Mouse (Mus musculus): ENCODE data around the gene Thada.

Thada gene

DNA sequence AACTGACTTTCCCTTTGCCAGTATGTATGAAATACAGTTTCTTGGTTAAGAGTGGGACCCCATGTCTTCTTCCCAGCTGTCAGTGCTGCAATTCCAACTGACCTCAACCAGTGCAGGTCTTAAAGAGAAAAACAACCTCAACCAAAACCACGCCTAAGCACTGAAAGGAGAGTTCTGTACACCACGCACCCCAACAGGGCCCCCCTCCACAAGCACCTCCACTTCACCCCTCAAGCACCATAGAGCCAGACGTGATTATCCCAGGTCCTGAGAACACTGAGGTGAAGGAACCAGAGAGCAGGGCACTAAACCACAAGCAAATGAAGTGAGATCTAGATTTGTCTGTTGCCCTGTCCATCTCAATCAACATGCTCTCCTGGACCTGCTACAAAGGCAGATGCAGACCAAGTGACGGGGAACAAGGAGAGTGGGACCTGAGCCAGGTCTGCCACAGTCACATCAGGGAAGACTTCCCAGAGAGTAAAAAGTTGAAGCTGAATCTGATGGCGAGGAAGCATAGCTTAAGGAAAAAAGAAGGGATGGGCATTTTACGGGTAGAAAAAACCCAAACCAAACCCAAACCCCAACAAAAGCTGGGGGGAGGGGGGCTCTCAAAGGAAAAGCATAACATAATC lies 93.5 kb downstream of the Thada start:
- DNase-seq (ENCODE audit: low read depth, low spot score), result no peak

DNA sequence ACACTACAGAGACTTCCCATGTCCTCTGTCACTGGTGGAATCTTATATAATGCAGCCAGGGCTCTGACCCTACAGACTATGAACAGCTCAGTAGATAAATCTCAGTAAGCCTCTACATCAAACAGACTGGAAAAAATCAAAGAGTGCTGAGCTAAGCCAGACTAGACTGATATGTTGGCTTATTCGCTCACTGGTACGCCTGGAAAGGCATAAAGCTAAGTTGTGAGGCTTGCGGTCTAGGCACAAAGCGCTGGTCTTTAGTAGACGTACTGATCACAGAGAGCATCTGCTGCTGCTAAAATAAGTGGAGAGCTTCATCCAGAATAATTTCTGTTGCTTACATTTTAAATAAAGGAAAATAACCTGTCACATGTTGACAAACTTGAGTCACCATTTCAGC lies 95.6 kb downstream of the Thada start:
- no peak for DNase-seq (ENCODE audit: low read depth, low spot score)

DNA sequence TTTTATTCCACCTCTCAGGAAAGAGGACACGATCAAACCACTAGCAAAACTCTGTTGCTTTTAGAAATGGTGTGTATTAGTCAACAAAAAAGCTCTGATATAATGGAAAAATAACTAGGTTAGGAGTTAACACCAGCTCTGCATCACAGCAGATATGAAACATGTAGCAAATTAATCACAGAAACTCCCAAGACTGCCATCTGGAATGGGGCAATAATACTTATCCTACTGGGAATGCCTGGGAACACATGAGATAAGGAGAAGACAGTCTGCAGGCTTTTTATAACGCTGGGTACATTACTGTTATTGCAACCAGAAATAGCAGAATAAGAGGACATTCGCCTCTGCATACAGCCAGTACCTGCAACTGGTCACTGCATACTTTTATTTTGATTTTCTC lies 96.2 kb downstream of the Thada start:
- no peak for DNase-seq (ENCODE audit: low read depth, low spot score)

DNA sequence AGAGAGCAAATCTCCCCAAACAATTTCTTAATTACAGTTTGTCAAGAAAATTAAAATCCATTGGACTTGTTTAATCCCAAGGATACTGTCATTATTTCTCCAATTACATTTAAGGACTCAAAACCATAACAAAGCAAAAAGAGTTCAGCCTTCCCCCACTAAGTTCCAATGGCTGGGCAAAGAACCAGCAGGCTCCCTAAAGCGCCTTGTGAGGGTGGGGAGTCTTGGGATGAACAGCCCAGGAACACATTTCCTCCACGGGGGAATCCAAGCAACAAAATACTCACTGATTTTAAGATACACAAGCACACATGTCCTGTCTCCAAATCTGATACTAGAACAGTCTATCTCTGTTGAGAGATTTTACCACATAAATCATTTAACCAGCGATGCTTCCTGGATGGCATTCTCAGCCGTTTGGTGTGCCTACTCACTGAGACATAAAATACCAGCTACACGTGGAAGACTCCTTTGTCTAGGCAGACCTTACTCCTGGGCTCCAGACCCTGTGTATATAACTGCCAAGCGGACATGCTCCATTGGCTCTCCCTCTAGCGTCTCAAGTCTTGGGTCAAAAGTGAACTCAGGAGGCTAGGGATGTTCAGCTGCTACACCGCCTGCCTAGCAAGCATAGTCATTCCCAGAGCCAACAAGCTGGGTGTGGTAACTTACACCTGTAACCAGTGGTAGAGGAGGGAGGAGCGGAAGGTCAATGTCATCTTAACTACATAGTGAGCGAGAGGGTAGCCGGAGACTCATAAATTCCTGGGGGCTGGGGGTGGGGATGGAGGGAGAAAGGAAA lies 97.6 kb downstream of the Thada start:
- DNase-seq (ENCODE audit: low read depth, low spot score), result peak; percentile 64

GRCm38 (mm10) chr17:84367663-84368062 lies 98.3 kb downstream of the Thada start:
- no peak for DNase-seq (ENCODE audit: low read depth, low spot score)

- no peak for DNase-seq (ENCODE audit: low read depth, low spot score)
Observed at GRCm38 (mm10) chr17:84365791-84366301, 100.2 kb downstream of the Thada start.

- DNase-seq (ENCODE audit: low read depth, low spot score), result no peak
Observed at GRCm38 (mm10) chr17:84365006-84365716, 100.8 kb downstream of the Thada start.

DNA sequence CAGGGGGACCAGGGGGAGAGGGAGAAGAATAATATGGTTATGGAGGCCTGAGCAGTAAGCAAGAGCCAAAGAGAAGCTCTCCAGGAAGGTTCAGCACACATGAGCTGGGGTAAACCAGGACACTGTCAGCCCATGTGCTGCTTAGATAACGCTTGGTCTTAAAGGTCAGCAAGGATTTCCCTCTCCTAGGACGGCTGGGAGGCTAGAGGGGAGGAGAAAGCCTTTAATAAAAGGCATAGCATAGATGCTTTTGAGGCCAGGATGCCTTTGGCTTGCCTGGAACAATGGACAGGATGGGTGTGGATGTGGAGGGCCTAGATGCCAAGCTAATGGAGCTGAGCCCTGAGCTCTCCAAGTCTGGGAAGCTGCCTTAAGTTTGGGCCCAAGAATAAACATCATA lies 102.6 kb downstream of the Thada start:
- peak; percentile 84 for DNase-seq (ENCODE audit: low read depth, low spot score)

DNA sequence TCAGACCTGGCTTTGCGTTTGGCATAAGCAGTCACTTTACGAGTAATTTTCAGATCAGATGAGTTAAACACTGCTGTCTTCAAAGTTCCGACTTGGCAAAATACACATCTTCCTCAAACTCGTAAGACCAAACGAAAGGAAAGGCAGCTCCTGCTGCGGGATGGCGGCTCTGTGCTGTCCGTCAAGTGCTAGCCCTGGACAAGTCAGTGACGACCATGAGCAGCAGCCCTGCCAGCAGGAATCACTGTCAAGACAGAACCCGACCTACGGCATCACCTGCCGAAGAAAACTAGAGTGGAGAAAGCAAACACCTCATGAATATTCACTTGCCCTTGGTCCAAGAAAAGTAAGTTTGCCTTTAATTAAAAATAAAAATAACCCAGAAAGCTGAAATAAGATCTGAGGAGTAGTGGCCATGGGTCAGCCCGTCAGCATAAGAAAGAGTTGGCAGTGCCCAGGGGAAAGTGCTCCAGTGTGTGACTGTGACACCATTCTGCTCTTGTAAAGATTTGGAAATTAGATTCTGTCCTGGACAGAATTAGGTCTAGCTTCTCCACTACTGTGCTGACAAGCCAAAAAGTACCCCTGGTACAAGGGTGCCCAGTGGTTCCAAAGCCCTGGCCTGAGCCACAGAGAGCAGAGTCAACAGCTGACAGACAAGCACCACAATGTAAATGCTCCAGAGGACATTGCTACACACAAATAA lies 103.3 kb downstream of the Thada start:
- DNase-seq (ENCODE audit: low read depth, low spot score), result no peak

DNA sequence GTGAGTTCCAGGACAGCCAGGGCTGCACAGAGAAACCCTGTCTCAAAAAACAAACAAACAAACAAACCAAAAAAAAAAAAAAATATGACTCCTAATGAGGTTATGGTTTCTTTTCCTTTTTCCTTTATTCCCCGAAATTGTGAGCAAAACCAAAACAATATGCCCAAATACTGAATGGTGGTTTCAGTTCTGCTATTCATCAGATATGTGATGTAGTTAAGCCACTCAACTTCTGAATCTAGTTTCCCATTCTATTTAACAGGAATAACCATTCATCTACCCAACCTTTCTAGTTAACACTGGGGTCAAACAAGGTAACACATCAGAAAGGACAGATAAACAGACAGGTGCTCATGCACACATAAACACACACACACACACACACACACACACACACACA lies 105.0 kb downstream of the Thada start:
- DNase-seq (ENCODE audit: low read depth, low spot score), result no peak

DNA sequence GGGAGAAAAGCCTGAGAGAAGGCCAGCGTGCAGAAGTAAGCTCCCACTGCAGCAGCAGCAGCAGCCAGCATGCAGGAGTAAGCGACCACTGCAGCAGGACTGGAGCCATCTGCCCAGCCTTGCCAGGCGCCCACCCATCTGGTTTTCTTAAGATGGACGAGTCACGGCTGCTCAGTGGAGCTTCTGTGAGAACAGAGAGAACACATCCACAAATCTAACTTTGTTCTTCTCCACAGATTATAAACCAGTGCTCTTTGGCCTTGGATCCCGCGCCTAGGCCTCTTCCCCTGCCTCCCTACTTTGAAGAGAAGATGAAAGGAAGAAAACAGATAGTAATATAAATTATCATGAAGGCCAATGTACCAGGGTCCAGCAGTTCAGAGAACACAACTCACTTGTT lies 106.2 kb downstream of the Thada start:
- no peak for DNase-seq (ENCODE audit: low read depth, low spot score)

DNA sequence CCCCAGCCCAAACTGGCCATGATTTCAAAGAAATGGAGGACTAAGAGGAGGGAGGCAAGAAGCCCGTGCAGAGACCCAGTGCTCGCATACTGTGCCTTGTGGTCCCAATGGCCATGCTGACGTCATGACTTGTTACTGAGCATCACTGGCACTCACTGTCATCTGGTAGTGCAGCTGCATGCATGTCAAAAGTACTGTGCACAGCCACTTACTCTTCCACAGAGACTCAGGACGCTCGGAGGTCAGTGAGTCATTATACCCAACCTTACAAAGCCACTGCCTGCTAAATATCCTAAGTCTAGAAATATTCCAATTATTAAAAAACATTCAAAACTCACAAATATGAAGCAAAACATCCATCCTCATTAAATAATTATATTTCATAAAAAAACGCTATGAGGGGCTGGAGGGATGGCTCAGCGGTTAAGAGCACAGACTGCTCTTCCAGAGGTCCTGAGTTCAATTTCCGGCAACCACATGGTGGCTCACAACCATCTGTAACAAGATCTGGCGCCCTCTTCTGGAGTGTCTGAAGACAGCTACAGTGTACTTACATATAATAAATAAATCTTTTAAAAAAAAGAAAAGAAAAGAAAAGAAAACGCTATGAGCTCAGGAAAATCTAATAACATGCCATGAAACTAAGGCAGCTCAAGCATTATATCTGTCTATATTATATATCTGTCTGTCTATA lies 106.9 kb downstream of the Thada start:
- DNase-seq (ENCODE audit: low read depth, low spot score), result no peak

- DNase-seq (ENCODE audit: low read depth, low spot score), result no peak
Observed at GRCm38 (mm10) chr17:84357776-84358175, 108.2 kb downstream of the Thada start.

- no peak for DNase-seq (ENCODE audit: low read depth, low spot score)
Observed at GRCm38 (mm10) chr17:84356056-84356887, 109.7 kb downstream of the Thada start.

DNA sequence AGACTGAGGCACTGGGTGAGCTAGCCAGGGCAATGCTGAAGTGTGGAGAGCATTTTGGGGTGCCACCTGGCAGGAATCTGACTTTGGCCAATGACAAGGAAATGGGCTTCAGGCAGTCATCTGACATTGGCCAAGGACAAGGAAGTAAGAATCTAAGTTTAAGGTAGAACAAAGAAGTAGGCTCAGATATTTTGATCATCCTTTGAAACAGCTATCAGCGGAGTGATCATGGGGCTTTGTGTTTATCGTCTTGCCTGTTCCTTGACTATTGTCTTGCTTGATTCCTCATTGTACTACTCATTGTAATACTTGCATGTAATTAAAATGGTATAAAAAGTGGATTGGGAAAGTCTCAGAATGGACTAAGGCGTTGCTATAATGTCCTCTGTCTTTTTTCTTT lies 111.0 kb downstream of the Thada start:
- DNase-seq (ENCODE audit: low read depth, low spot score), result peak; percentile 71

DNA sequence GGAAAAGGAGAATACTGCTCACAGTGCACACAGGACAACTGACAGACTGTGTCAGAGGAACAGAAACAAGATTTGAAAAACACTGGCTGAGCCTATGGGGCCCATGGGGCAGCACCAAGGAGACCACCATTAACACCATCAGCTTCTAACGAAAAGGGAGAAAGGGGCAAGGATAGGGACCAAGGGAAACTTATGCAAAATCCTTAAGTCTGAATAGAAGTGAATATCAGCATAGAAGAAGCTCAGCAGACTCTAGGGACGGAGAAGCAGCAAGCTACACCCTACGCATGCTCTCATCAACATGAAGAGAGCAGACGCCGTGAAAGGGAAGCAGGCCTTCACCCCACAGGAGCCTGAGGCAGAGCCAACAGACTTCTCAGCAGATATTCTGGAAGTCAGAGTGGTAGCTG lies 112.1 kb downstream of the Thada start:
- DNase-seq (ENCODE audit: low read depth, low spot score), result no peak

- no peak for DNase-seq (ENCODE audit: low read depth, low spot score)
Observed at GRCm38 (mm10) chr17:84353224-84353901, 112.6 kb downstream of the Thada start.

GRCm38 (mm10) chr17:84352790-84353154 lies 113.2 kb downstream of the Thada start:
- DNase-seq (ENCODE audit: low read depth, low spot score), result no peak

GRCm38 (mm10) chr17:84351912-84352789 lies 113.9 kb downstream of the Thada start:
- no peak for DNase-seq (ENCODE audit: low read depth, low spot score)

Data from R1 (cell line).